Mouse (Mus musculus): Measurements from ENCODE around the gene Ypel1. TPM values are rescaled to one million over a fixed set of nuclear protein-coding genes. Genes with fewer than 3 reads are reported as not detected.

Gene Ypel1
- total RNA-seq, 2 experiments from 2014 or later, result 0.43 to 1.5 TPM

DNA sequence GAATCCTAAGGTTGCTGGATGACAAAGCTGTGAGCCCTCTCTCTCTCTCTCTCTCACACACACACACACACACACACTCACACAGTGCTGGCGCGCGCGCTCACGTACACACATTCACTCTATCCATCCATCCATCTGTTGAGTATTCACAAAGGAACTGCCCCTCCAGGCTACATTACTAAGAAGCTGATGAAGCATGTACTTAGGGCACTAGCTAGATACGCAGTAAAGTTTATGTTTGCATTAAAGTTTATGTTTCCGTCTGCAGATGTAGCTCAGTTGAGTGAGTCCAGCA lies 63.4 kb downstream of the Ypel1 start:
- DNase-seq, result no peak
- Histone ChIP-seq H3K4me3 (peak overlapping the region; percentile 98), H3K27ac (peak overlapping the region; percentile 75; the same call in 1 of the 2 replicates)
- intact Hi-C loops (cut with DNase I), result loop anchor here (5.0 kb wide), 2 partner anchors 74 to 144 kb away; partner anchors contain the start of genes Rimbp3 and Tmem191c
- TF ChIP-seq CTCF (IDR thresholded peaks at IDR 0.05), result no peak

Small RNA genes within 50 kb of the gene (microRNA-seq; reads per million reads assigned to microRNA genes)
- 17.3 reads per million, percentile 15 among the genes with 10 or more reads in this experiment for gene Mir130b
- gene Mir301b, result not detected

Other genes with a start within 250 kb of the Ypel1 start
- gene Spag6l, start 240.2 kb upstream of the Ypel1 start, total RNA-seq (2021), result not detected
- gene Igll1, start 205.7 kb upstream of the Ypel1 start, total RNA-seq (2021), result not detected
- gene Top3b, start 199.0 kb upstream of the Ypel1 start, total RNA-seq (2021), result 10 to 100 TPM; 19.9 to 22.5 TPM
- under 1 TPM in 1 of 2 experiments, not detected in 1; 0.42 TPM for gene Vpreb1, start 198.9 kb upstream of the Ypel1 start, total RNA-seq (2021)
- 10 to 100 TPM in 1 of 2 experiments, 1 to 10 TPM in 1; 8.6 to 15.3 TPM for gene Ppm1f, start 173.2 kb upstream of the Ypel1 start, total RNA-seq (2021)
- 100 to 1,000 TPM in 1 of 2 experiments, 10 to 100 TPM in 1; 92.3 to 112 TPM for gene Mapk1, start 86.3 kb upstream of the Ypel1 start, total RNA-seq (2021)
- 10 to 100 TPM; 27.6 to 31.4 TPM for gene Ppil2, start 41.6 kb downstream of the Ypel1 start, total RNA-seq (2021)
- gene 2610318N02Rik, start 55.5 kb downstream of the Ypel1 start, total RNA-seq (2021), result not detected
- 1 to 10 TPM; 4.3 to 8.0 TPM for gene Sdf2l1, start 62.7 kb downstream of the Ypel1 start, total RNA-seq (2021)
- under 1 TPM in 1 of 2 experiments, not detected in 1; 0.31 TPM for gene Ydjc, start 74.9 kb downstream of the Ypel1 start, total RNA-seq (2021)
- gene Ccdc116, start 77.5 kb downstream of the Ypel1 start, total RNA-seq (2021), result under 1 TPM in 1 of 2 experiments, not detected in 1; 0.11 TPM
- gene Ube2l3, start 133.0 kb downstream of the Ypel1 start, total RNA-seq (2021), result 100 to 1,000 TPM; 143 to 150 TPM
- under 1 TPM in 1 of 2 experiments, not detected in 1; 0.05 TPM for gene Rimbp3, start 138.9 kb downstream of the Ypel1 start, total RNA-seq (2021)
- gene Hic2, start 163.9 kb downstream of the Ypel1 start, total RNA-seq (2021), result 1 to 10 TPM; 1.1 to 1.8 TPM
- gene Tmem191c, start 206.4 kb downstream of the Ypel1 start, total RNA-seq (2021), result 1 to 10 TPM in 1 of 2 experiments, under 1 TPM in 1; 0.92 to 1.7 TPM

All from gastrocnemius, adult 2 months (tissue).